Mouse (Mus musculus) thymus, adult 2 months (tissue): ENCODE measurements at regions not wholly inside any gene's neighbourhood (a gene's known extent, or its start where the extent isn't known, plus 50 kb on each side); places are given as distances from the start of the nearest gene placed in this dataset.

Experiments
- CTCF ChIP-seq: fragments of 200-500 bp; IDR thresholded peaks from 2 replicates; pipeline ENCODE4 v1.5.1; 2012; ENCODE audit warnings: mild to moderate bottlenecking, control low read depth, low read length, moderate library complexity, borderline replicate concordance; ENCODE audit not compliant: control insufficient read depth, poor library complexity, insufficient read depth; ENCODE audit errors: extremely low read depth
- POLR2A ChIP-seq: fragments of 200-500 bp; IDR thresholded peaks from 2 replicates; pipeline ENCODE4 v1.6.1; 2012; ENCODE audit warnings: mild to moderate bottlenecking, low read length, control low read depth, moderate library complexity; ENCODE audit not compliant: control insufficient read depth, poor library complexity, insufficient read depth; ENCODE audit errors: extremely low read depth

DNA sequence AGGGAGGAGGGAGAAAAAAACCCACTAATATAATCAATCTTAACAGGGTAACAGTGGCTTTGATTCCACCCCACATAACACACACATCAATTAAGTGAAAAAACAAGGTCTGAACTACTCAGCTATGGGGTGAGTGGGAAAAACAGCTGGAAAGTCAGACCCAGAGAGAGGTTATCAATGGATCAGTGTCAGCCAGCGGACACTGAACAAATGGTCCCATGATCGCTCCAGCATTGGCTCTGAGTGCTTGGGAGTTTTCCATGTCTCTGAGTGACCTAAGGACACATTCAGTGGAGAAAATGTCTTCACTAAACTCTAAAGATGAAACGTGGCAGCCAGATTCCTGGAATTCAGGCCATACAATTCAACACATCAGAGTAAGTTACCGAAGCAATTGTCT is 281.9 kb downstream of the Epha4 start:
- no peak for TF ChIP-seq POLR2A
- no peak for TF ChIP-seq CTCF
